Mouse (Mus musculus): ENCODE data around the gene 4430402I18Rik.

Gene 4430402I18Rik

DNA sequence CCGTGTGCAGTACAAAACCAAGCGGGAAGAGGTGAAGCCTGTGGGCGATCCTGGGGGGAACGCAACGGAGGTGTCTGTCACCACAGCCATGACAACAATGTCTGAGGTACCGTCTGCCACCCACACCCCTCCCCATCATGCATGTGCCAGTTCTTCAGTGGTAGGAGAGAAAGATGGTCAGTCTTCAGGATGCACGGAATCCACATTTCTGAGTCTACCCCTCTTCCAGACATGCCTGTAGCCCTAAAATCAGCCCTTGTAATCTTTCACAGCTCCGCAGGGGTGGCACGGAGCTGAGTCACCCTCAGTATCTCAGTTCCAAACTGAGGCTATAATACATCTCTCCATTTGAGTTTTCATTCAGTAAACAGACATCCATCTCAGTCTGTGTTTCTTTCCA, 70.1 kb downstream of the 4430402I18Rik start:
- no peak for DNase-seq (ENCODE audit: low spot score)

DNA sequence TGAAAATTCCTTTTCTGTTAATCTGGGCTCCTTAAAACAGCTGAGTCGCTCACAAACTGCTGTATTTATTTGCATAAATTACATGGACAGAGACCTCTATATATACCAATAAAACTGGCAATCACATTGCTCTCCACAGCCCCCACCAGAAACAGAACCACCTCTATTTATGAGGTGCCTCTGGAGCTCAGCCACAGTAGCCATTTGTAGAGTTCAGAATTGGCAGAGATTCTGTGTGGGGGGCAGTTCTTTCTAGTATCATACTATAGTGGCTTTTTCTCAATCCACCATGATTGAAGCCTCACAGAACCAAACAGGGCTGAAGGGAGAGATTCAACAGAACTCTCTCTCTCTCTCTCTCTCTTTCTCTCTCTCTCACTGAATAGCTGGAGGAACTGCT, 71.0 kb downstream of the 4430402I18Rik start:
- DNase-seq (ENCODE audit: low spot score): no peak

DNA sequence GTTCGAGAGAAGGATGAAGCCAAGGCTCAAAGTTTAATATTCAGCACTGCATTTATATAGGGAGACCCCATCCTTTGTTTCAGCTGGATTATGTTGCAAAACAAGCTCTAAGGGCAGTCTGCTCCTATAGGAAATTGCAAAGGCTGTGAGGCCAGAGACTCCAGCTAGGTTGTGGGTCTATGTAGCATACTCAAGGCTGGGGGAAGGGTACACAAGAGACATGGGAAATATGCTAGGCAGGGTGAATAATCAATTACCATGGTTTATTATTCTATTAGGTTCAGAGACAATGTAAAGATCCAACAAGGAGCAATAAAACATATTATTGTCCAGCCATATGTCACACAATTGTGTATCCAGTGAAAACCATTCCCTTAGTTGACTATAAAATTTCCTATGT, 75.7 kb downstream of the 4430402I18Rik start:
- no peak for DNase-seq (ENCODE audit: low spot score)

DNA sequence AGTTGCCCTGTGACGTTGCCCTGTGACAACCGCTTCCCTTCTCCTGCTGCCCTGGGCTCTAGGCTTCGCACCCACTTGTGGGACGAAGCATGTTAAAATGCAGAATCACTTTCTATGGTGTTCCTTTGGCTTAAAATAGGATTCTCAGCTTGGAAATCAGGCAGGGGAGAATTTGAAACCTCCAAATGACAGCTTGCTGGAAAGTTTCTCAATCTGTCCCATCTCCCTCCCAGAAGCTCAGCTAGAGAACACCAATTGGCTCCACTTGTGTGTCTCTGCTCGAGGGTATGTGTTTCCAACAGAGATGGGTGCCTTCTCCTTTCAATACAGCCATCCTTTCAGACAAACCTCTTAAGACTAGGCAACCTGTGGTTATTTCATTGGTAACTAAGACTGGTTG, 76.4 kb downstream of the 4430402I18Rik start:
- no peak for DNase-seq (ENCODE audit: low spot score)

DNA sequence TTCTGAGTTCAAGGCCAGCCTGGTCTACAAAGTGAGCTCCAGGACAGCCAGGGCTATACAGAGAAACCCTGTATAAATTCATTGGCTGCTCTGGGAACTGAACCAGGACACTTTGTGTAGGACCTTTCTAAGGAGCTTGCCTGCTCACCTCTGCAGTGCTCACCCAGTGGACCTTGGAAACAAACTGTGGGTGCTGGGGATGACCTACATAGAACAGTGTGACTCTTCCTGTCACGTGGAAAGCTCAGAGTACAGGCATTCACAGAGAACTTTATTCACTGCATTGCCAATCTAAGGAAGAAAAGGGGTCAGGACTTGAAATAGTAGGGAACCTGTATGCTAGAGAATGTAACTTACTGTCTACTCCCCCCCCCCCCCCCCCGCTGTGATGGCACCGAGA, 78.3 kb downstream of the 4430402I18Rik start:
- DNase-seq (ENCODE audit: low spot score): no peak

DNA sequence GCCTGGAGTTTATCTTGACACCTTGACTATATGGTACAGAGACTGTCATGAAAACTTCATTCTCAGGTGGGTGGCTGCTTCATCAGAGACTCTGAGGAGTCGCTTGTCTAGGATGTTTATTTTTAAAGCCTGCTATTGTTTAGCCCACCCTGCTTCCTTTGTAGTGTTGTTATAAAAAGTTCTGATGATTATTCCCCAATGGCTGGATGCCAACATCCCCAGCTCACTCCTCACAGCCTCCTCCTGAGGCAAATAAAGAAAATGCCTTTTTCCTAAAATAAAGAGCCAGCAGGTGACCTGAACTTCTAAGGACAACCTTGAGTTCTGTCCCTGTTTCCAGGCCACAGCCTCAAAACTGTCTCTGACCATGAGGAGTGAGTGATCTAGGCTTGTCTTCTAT, 79.1 kb downstream of the 4430402I18Rik start:
- no peak for DNase-seq (ENCODE audit: low spot score)

DNA sequence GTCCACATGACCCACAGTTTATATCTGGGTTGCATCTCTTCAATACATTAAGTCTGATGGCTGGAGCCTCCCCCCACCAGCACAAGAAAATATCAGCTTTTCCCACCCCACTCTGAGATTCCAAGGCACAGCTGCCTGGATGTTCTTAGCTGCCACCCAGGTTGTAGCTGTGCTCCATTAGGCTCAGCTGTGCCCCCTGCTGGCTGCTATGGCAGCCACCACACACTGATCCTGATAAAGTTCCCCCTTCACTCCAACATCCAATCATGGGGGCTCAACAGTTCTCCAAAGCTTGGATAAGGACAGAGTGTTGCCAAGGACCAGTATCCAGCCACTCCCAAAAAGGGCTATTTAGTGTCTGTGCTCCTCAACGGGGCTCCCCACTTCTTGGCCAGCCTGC, 84.5 kb downstream of the 4430402I18Rik start:
- DNase-seq (ENCODE audit: low spot score): no peak

DNA sequence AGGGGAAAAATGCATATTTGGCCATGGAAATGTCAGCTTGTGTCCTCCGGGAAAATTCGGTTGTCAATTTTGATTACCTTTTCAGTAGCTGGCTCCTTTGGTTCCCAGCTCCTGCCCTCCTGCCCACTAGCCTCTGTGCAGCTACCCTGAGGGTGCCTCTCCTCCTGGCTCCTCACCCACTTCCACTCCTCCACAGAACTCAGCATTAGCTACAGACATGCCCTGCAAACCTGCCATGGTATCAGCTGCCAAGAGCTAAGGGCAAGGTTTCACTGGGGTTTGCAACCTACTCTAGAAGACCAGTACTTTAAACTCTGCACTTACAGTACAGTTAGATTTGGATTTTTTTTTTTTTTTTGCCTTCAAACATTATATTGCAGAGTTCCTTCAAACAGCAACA, 88.1 kb downstream of the 4430402I18Rik start:
- no peak for DNase-seq (ENCODE audit: low spot score)

DNA sequence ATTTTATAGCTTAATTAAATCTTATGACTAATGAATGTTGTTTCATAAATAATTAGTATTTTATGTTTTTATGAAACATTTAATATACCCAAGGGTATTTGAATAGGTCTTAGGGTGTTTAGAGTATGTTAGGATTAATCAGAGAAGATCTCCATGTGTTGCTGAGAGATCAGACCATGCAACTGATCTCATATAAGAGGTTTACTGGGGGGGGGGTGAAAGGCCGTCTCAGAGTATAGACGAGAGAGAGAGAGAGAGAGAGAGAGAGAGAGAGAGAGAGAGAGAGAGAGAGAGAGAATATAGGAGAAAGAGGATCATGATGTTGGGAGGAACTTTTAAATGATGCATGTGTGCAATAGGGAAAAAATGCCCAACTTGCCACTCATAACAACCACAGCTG, 97.2 kb downstream of the 4430402I18Rik start:
- DNase-seq (ENCODE audit: low spot score): no peak

DNA sequence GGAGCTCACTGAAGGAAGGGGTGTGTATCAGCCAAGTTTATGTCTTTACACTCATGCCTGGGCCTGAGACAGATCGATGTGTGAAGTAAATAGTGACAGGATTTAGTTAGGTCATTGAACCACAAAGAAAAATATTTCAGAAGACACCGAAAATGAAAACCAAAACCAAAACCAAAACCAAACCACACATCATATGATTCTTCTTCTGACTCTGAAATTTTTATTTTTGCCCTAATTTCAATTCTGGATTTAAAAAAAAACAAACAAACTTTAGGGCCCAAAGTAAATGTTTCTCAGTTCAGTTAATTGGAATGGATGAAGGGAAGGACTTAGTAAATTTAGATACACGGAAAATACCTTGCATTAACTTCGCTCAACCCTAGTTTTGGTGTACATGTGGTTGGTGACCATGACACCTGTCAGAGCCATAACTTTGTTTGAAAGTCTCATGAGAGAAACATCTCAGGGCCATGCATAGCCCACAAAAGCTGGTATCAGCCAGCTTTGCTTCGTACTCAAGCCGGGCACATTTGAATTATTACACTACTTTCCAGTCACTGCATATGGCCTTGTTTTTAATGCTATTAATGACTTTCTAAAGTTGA, 98.2 kb downstream of the 4430402I18Rik start:
- DNase-seq (ENCODE audit: low spot score): no peak

DNA sequence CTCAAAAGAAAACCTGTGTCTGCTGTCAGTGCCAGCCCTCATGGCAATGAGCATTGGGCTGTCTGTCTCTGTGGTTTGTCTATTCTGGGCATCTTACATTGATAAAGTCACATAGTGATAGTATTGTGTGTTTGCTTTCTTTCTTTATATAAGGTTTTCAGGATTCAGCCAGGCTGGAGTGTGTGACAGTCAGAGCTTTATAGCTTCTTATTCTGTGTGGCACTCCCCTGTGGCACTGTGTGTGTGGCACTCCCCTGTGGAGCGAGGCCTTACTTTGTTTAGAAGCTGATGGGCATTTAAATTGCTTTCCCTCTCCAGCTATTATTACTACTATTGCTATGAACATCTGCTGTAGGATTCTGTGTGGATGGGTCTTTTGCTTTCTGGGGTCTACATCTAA, 102.1 kb downstream of the 4430402I18Rik start:
- no peak for DNase-seq (ENCODE audit: low spot score)

DNA sequence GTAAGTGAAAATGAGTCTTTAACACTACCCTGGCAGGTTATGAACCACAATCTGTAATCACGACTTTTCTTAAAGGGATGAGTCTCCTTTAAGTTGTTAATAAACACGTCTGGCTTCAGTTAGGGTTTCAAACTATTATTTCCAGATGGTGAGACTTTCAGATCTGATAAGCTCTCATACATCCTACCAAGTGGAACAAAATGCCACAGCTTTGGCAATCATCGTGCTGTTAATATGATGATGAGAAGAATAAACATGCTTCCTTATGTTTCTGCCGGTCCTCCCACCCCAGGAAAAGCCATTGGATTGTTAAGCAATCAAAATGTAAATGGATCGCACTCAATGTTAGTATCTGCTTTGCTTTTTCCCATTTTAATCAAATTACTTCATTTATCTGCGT, 102.6 kb downstream of the 4430402I18Rik start:
- no peak for DNase-seq (ENCODE audit: low spot score)

DNA sequence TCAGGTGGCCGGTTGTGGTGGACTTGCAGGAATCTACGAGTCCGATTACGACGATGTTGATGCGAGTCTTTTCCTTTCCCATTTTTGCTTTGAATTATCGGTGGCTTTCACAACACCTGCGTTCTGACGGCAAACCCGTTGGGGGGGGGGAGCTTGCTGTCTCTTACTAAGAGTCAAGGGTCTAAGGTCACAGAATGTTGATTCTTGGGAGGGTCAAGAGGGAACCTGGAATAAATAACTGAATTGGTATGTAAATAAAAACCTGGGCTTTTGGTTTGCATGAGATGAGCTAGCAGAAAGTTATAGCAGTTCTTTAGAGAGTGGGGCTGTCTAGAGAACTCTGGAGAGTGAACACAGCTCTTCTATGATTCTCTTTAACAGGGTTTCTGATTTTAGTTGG, 104.0 kb downstream of the 4430402I18Rik start:
- no peak for DNase-seq (ENCODE audit: low spot score)

DNA sequence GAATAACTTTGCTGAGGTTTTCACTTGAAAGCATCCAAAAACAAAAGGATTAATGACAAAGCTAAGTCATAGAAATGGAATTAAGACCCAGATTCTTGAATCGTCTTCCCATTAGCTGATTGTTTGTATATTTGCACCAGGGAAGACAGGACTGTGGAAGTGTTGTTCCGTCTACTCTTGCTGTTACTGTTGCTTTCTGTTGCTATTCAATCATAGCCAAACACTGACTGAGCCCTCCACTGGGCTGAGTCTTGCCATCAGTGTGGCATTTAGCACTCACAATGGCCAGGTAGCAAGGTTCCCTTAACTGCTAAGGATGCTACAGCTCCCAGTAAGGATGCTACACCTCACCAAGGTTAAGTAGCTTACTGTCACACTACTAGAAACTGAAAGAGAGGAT, 107.4 kb downstream of the 4430402I18Rik start:
- DNase-seq (ENCODE audit: low spot score): no peak

DNA sequence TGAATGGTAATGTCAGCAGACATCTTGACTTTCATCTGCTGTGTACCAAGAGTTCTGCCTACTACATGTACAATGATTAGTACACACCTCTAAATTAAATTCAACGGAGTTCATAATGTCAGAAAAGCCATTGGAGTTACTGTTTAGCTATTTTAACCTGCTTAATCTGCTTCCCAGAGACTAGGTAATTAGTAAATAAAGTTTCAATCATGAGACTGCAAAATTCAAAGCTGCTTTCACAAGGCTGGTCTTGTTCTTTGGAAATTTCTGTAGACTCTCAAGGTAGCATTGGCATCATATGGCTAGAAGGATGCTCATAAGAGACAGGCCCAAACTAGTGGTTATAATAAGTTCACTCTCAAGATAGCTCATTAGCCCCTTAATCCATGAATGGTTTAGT, 112.8 kb downstream of the 4430402I18Rik start:
- DNase-seq (ENCODE audit: low spot score): no peak

DNA sequence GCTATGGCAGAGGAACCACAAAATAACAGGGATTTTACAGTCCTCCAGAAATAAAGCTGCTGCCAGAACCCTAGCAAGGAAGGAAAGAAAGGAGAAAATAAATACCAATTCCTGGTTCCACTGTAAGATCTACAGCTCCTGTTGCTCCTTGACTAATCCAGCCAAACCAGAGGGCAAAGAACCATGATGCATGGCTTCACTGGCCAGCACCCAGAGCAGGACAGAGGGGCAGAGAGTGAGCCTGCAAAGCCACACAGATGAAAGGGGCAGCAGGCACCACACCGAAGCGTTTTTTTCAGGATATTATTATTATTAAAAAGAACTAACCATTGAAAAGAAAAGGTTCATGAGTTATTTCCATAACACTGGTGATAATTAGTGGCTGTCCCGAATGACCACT, 115.6 kb downstream of the 4430402I18Rik start:
- no peak for DNase-seq (ENCODE audit: low spot score)

DNA sequence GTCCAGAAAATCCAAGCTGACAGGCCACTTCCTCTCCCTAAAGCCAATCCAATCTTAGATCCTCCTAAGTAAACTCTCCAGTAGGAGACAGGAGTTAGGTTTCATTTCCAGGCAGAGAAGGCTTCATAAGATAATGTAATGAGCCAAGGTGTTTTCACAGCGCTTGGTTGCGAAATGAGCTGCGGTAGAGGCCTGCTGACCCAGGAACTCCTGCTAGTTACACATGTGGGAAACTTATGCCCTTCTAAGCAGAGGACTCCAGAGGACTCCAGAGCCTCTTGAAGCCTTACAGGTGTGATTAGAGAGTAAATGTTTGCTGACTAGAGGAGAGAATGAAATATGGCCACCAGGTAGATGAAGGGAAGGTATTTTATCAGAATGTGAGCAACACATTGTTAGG, 117.1 kb downstream of the 4430402I18Rik start:
- no peak for DNase-seq (ENCODE audit: low spot score)

DNA sequence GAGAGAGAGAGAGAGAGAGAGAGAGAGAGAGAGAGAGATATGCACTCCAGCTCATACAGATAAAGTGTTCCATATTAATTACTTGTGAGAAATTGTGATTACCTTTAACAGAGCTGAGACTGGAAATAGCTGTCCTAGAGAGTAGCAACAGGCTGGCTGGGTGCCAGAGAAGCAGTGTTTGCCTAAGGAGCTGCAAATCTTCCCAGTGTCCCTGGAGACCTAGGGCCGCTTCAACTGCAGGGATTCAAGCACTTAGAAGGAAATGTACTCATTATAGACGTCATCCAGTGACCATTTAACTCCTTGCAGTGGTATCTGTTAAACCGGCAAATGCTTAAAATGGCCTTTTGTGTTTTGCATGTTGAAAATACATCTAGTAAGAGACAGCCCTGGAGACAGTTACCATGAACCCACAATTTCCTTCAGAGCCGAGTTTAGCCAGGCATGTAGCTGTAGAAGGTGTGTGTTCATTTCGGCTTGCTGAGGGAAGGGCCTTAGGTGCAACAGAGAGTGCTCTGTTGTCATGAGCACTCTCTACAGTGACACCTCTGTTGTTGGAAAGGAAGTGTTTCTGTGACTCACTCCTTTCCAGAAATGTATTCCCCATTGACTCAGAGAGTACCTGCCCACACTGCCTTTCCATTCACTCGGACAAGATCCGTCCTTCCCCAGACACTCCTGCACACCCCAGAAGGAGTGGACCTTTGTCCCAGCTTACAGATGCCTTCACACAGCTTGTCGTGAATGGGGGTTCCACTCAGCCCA, 122.5 kb downstream of the 4430402I18Rik start:
- DNase-seq (ENCODE audit: low spot score): no peak
